Mouse (Mus musculus) spleen, adult 2 months (tissue): ENCODE measurements at regions not wholly inside any gene's neighbourhood (a gene's known extent, or its start where the extent isn't known, plus 50 kb on each side); places are given as distances from the start of the nearest gene placed in this dataset.

Experiments
- CTCF ChIP-seq: fragments of 200-500 bp; IDR thresholded peaks from 2 replicates; pipeline ENCODE4 v1.5.1; 2011; ENCODE audit warnings: mild to moderate bottlenecking, inconsistent platforms; ENCODE audit not compliant: insufficient read depth, insufficient read length, insufficient replicate concordance; ENCODE audit errors: extremely low read depth
- POLR2A ChIP-seq: fragments of 200-500 bp; IDR thresholded peaks from 2 replicates; pipeline ENCODE4 v1.6.1; 2011; ENCODE audit warnings: low read depth, low read length, inconsistent platforms

DNA sequence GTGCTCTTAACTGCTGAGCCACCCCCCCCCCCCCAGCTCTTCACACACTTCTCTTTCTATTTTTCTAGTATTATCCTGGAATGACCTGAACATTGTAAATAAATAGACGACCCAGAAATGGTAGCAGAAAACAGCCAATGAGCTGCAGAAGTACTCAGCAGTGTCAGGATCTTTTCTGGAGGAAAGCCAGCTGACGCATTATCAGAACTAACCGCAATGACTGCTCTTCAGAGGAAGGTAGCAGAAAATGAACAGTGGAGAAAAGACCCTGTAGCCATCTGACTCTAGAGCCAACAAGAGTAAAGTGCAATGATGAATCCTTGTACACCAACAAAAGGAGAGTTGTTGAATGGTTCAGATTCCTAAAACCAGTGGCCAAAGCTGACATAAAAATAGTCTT is 213.4 kb downstream of the Antxr2 start:
- no peak for TF ChIP-seq POLR2A
- no peak for TF ChIP-seq CTCF
